Mouse (Mus musculus) liver, adult (tissue): ENCODE measurements around the gene Gzme.
"Not testable (repeated sequence)": the region's sequence is repeated elsewhere in the genome, so short reads cannot be mapped to it uniquely, and the experiment has no call there.

ENCODE experiments used
- GATA4 ChIP-seq: IDR thresholded peaks from 2 replicates; pipeline ENCODE4 v1.6.1; 2014; ENCODE audit warnings: mild to moderate bottlenecking, low read length; ENCODE audit not compliant: insufficient replicate concordance

The Gzme gene

DNA sequence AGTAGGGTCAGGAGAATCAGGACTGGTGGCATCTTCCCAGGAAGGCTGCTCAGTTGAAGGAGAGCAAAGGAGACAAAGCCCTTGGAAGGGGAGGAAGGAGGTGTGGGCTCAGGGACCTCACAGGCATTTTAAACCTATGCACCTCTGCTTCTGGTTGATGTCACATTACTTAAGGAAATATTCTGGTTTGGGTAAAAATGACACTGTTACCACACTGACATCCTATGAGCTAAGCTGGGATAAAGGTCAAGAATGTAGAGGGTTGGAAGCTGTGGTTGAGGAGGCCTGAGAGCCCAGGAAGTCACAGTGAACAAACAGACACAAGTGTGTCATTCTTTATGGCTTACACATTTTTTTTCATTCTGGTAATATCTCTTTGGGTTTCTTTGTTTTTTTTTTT, at the start of gene Gzme:
Gzme (minus strand) TSS at position 101 of the 400 bp plus-strand sequence.
- no peak for TF ChIP-seq GATA4

GRCm38 (mm10) chr14:56168009-56168408, 47.6 kb upstream of the Gzme start:
- TF ChIP-seq GATA4 = no peak

- TF ChIP-seq GATA4 = no peak
Observed at GRCm38 (mm10) chr14:56162109-56162508, 41.7 kb upstream of the Gzme start.

GRCm38 (mm10) chr14:56159479-56159878, 39.1 kb upstream of the Gzme start, which contains the start of gene Gzmg:
Gene Gzmg, minus strand, starts transcription at chr14:56159579.
- not testable (repeated sequence) for TF ChIP-seq GATA4

- no peak for TF ChIP-seq GATA4
Observed at GRCm38 (mm10) chr14:56155340-56155739, 34.9 kb upstream of the Gzme start.

- TF ChIP-seq GATA4 = not testable (repeated sequence)
Observed at GRCm38 (mm10) chr14:56132508-56132907, 12.1 kb upstream of the Gzme start, which contains the start of gene Gzmd. Gene Gzmd, minus strand, starts transcription at chr14:56132608.

DNA sequence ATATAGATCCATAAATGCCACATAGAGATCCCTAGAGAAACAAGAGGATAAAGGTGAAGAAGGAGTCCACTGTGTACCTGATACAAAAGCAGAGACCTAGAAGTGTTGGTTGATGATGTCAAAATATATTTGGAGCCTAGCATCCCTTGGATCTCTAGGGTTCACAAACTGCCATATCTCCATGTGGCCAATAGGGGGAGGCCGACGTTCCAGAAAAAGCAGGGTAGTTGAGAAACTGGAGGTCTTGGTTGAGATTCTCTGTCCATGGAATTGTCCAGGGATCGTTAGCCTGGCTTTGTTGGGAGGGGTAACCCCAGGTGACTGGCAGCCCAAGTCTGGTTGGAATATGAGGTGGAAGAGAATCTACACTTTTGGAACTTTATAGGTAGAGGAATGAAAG, 7.9 kb upstream of the Gzme start:
- TF ChIP-seq GATA4 = no peak

DNA sequence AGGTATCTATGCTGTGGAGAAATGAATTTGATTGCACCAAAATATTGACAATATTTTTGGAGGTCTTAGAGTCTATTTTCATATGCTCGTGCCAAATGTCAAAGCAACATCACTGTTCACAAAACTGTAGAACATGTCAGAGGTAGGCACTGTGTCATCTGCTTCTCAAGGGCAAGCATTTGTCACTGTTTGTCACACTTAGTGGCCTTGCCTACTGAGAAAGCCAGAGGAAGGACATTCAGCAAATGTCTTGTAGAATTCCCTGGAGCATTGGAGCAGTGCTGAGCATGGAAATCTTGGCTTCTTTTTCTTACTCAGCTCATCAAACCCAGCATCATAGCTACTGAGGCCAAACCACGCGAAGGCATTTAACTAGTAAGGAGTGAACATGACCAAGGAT, 3.1 kb upstream of the Gzme start:
- no peak for TF ChIP-seq GATA4

GRCm38 (mm10) chr14:56105447-56106180, 14.8 kb downstream of the Gzme start:
- no peak for TF ChIP-seq GATA4

GRCm38 (mm10) chr14:56105016-56105415, 15.4 kb downstream of the Gzme start:
- no peak for TF ChIP-seq GATA4

- TF ChIP-seq GATA4 = no peak
Observed at GRCm38 (mm10) chr14:56103452-56103851, 17.0 kb downstream of the Gzme start.

- TF ChIP-seq GATA4 = no peak
Observed at GRCm38 (mm10) chr14:56102386-56102785, 18.0 kb downstream of the Gzme start, which contains the start of gene Ctsg. Gene Ctsg, minus strand, starts transcription at chr14:56102574.

GRCm38 (mm10) chr14:56098940-56099339, 21.5 kb downstream of the Gzme start:
- no peak for TF ChIP-seq GATA4

DNA sequence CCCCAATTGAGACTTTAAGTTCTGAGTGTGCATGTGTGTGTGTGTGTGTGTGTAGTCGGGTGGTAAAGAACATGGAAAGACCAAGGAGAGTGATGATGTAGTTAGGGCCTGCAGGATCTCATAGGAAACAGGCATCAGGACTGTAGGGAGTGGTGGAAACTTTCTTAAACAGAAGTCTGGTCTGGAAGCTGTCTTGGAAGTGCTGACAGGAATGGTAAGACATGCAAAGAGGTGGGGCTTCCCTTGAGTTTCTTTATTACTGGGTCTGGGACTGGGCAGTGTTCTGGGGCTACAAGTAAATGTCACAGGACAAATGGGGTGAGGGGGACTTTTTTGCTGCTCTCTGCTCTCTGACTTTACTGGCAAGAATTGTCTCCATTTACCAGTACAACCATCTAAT, 22.8 kb downstream of the Gzme start:
- TF ChIP-seq GATA4 = no peak

GRCm38 (mm10) chr14:56093353-56093752, 27.1 kb downstream of the Gzme start:
- TF ChIP-seq GATA4 = no peak

DNA sequence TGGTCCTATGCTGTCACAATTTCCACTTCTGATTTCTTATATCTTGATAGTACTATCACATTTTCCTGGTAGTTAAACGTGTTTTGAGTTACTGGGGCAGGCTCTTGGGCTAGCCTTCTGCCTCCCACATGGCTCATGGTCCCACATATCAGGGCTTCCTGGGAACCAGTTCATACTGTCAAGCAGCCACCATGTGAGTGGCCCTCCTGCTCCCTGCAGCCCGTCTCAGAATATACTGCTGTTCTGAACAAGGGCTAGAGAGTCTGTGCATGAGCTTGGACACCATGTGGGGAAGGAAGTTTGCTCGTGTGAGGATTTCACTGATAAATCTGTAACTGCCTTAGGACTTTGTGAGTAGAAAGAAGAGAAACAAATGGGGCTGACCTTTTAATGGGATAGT, 33.7 kb downstream of the Gzme start:
- TF ChIP-seq GATA4 = no peak

- TF ChIP-seq GATA4 = no peak
Observed at GRCm38 (mm10) chr14:56085167-56085566, 35.3 kb downstream of the Gzme start, which contains the start of gene Mcpt8. Gene Mcpt8, minus strand, starts transcription at chr14:56085273.

DNA sequence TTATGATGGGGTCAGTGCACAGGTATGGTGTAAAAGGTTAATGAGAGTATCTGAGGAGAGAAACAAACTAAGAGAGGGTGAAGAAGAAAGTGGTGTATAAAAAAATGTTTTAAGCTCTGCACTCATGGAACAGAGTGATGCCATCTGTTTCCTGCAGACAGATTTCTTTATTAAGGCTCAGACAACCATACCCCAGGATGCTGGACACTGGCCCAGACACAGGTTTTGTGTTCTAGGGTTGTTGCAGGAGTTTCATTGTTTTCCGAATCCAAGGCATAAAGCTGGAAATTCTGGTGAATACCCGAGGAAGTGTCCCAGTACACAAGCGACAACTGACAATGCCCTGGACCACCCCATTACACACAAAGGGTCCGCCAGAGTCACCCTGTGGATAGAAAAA, 38.4 kb downstream of the Gzme start:
- TF ChIP-seq GATA4 = no peak
